Mouse (Mus musculus) testis, adult 2 months (tissue): ENCODE data around the gene Sag.
"Not testable (repeated sequence)": the region's sequence is repeated elsewhere in the genome, so short reads cannot be mapped to it uniquely, and the experiment has no call there.

Source experiments
- CTCF ChIP-seq: fragments of 200-500 bp; IDR thresholded peaks from 2 replicates; pipeline ENCODE4 v1.5.1; 2012; ENCODE audit warnings: low read depth, mild to moderate bottlenecking, inconsistent platforms, low read length, moderate library complexity; ENCODE audit not compliant: control insufficient read depth, insufficient read depth, insufficient replicate concordance
- POLR2A ChIP-seq: fragments of 200-500 bp; IDR thresholded peaks from 2 replicates; pipeline ENCODE4 v1.6.1; 2012; ENCODE audit warnings: low read depth, mild to moderate bottlenecking, inconsistent platforms, low read length, moderate library complexity; ENCODE audit not compliant: control insufficient read depth

DNA sequence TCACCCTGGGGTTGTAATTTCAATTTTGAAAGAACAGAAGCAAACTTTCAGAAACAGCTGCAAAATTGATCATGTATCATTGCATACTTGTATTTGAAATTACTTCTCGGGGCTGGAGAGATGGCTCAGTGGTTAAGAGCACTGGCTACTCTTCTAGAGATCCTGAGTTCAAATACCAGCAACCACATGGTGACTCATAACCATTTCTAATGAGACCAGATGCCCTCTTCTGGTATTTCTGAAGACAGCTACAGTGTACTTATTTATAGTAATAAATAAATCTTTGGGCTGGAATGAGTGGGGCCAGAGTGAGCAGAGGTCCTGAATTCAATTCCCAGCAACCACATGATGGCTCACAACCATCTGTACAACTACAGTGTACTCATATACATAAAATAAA, 24.0 kb downstream of the Sag start:
- TF ChIP-seq POLR2A, CTCF: not testable (repeated sequence)
